In the genomic region with DNA sequence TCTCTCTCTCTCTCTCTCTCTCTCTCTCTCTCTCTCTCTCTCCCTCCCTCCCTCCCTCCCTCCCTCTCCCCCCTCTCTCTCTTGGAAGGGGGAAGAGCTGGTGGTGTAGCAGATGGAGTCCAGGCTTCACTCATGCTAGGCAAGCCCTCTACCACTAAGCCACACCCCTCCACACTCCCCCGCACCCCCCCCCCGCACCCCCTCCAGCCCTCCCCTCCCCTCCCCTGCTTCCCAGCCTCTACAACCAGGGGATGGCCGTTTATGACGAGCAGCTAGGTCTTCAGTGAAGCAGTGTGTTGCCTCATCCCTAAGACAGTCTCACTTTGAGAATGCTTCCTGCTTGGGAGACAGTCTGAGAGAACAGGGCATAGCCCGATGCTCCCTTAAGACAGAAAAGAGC, we compare ENCODE assay signal across 17 mouse cellular contexts.
A peak's percentile ranks its signal among the peaks of the same experiment; 100 is the strongest.
DNase-seq lines count a peak whose midpoint lies in the region; ATAC-seq and TF ChIP-seq lines count a peak whose summit lies in the region.
"Had no signal": no experiment of that assay in that cellular context is flagged by ENCODE, and none has a peak within 500 bp of the region (broad histone marks: within the 10 kb centered on the region; RNA-seq: fewer than 3 reads in every experiment).

No protein-coding gene starts in this region.

- no peak overlapping the region for H3K4me2 ChIP-seq in lung, embryonic 15.5 days
- no peak overlapping the region for H3K4me2 ChIP-seq in hindbrain, postnatal 0 days (ENCODE audit: low read depth, low read length)

- no peak for DNase-seq in heart, embryonic 10.5 days (ENCODE audit: low spot score)
- DNase-seq in heart, adult 2 months: no peak
- no peak for DNase-seq in lung, postnatal 4 days
- DNase-seq in retina, postnatal 1 day: peak; percentile 40
- DNase-seq in retina, embryonic 14.5 days (ENCODE audit: low spot score): no peak
- no peak for DNase-seq in hindbrain, postnatal 0 days (ENCODE audit: low spot score)
- no peak for DNase-seq in cerebellum, adult 11-12 months
- DNase-seq: adrenal gland, postnatal 14 days; B cell, adult 2 months; cerebellum, adult 9-10 months; kidney, postnatal 10 days; layer of hippocampus, adult 9-11 months; lung, postnatal 36 days; thymus, postnatal 25 days had no signal

- ATAC-seq in lung, embryonic 15.5 days (ENCODE audit: borderline replicate concordance, extremely low read depth, low FRiP score, low TSS enrichment): peak; percentile 49; the same call in 1 of the 2 replicates
- ATAC-seq in hindbrain, postnatal 0 days: peak; percentile 51; the same call in 1 of the 2 replicates
- ATAC-seq: activated CD4-positive, CD25-positive, alpha-beta regulatory T cell, adult 4 months; intestine, embryonic 16.5 days had no signal

- H3K9ac ChIP-seq in heart, adult 2 months (ENCODE audit: low read depth, low read length): no peak overlapping the region
- H3K9ac ChIP-seq in lung, embryonic 15.5 days: no peak overlapping the region
- H3K9ac ChIP-seq in hindbrain, postnatal 0 days (replicated peaks; ENCODE audit: low read length): no peak overlapping the region

- H3K27me3 ChIP-seq in heart, embryonic 10.5 days (ENCODE audit: insufficient read depth, poor library complexity, severe bottlenecking): no peaks in the 10 kb centered on the region
- no peaks in the 10 kb centered on the region for H3K27me3 ChIP-seq in heart, adult 2 months (ENCODE audit: control insufficient read depth, insufficient read depth, low read length)
- H3K27me3 ChIP-seq in lung, embryonic 15.5 days: no peaks in the 10 kb centered on the region
- H3K27me3 ChIP-seq in hindbrain, postnatal 0 days (ENCODE audit: insufficient read depth, low read length): no peaks in the 10 kb centered on the region

- peaks cover 24% of the 10 kb centered on the region for H3K4me1 ChIP-seq in heart, embryonic 10.5 days
- H3K4me1 ChIP-seq in heart, adult 2 months (ENCODE audit: control insufficient read depth, insufficient read depth, low read length): peaks cover 14% of the 10 kb centered on the region
- peaks cover 5% of the 10 kb centered on the region; the same call in 1 of the 2 replicates for H3K4me1 ChIP-seq in lung, embryonic 15.5 days
- no peaks in the 10 kb centered on the region for H3K4me1 ChIP-seq in hindbrain, postnatal 0 days (ENCODE audit: insufficient read depth, low read length)

- 55% methylated on average over 5 of the region's 5 CpGs for WGBS in heart, embryonic 10.5 days
- 47% methylated on average over 3 of the region's 5 CpGs for WGBS in heart, adult 2 months
- 45% methylated on average over 2 of the region's 5 CpGs for WGBS in lung, embryonic 15.5 days
- 37% methylated on average over 3 of the region's 5 CpGs for WGBS in hindbrain, postnatal 0 days

- intact Hi-C loops in heart, adult 2 months (cut with DNase I): no loop called here

- no peak for TF ChIP-seq POLR2A in heart, adult 2 months (IDR thresholded peaks at IDR 0.05; ENCODE audit: insufficient read depth, low read depth, low read length)

- TF ChIP-seq CTCF in heart, adult 2 months (IDR thresholded peaks at IDR 0.05): no peak
- no peak for TF ChIP-seq CTCF in hindbrain, postnatal 0 days (IDR thresholded peaks at IDR 0.05; ENCODE audit: low read depth)

- H3K4me3 ChIP-seq in heart, embryonic 10.5 days: no peak overlapping the region
- no peak overlapping the region for H3K4me3 ChIP-seq in heart, adult 2 months
- no peak overlapping the region for H3K4me3 ChIP-seq in lung, embryonic 15.5 days
- H3K4me3 ChIP-seq in hindbrain, postnatal 0 days (ENCODE audit: low read length): no peak overlapping the region

- no peaks in the 10 kb centered on the region for H3K79me2 ChIP-seq in heart, adult 2 months (replicated peaks; ENCODE audit: control insufficient read depth, insufficient read depth, low read length)

- no peak for TF ChIP-seq EP300 in heart, adult 2 months (IDR thresholded peaks at IDR 0.05; ENCODE audit: insufficient read depth, low read depth, low read length)

- no peaks in the 10 kb centered on the region for H3K36me3 ChIP-seq in heart, embryonic 10.5 days
- H3K36me3 ChIP-seq in heart, adult 2 months (ENCODE audit: control insufficient read depth, insufficient read depth, low read length): peaks cover 9% of the 10 kb centered on the region
- 0 out of 2 replicates have a peak, but pooled peaks cover 4% of the 10 kb centered on the region for H3K36me3 ChIP-seq in lung, embryonic 15.5 days
- no peaks in the 10 kb centered on the region for H3K36me3 ChIP-seq in hindbrain, postnatal 0 days (ENCODE audit: insufficient read depth, low read length)

- peak overlapping the region; percentile 24; the same call in 1 of the 2 replicates for H3K27ac ChIP-seq in heart, embryonic 10.5 days
- no peak overlapping the region for H3K27ac ChIP-seq in heart, adult 2 months
- H3K27ac ChIP-seq in lung, embryonic 15.5 days: no peak overlapping the region
- H3K27ac ChIP-seq in hindbrain, postnatal 0 days: no peak overlapping the region

- no peaks in the 10 kb centered on the region for H3K9me3 ChIP-seq in heart, embryonic 10.5 days
- H3K9me3 ChIP-seq in lung, embryonic 15.5 days: no peaks in the 10 kb centered on the region
- no peaks in the 10 kb centered on the region for H3K9me3 ChIP-seq in hindbrain, postnatal 0 days (ENCODE audit: low read length)
